Mouse (Mus musculus): ENCODE measurements at regions not wholly inside any gene's neighbourhood (a gene's known extent, or its start where the extent isn't known, plus 50 kb on each side); places are given as distances from the start of the nearest gene placed in this dataset.

- TF ChIP-seq CTCF (IDR thresholded peaks at IDR 0.05; ENCODE audit: extremely low read depth, insufficient read length, insufficient replicate concordance, low read depth, low read length) (no peak), POLR2A (IDR thresholded peaks at IDR 0.05; ENCODE audit: low read depth, low read length) (no peak)
These were observed 161.9 kb upstream of the Irf2bp2 start for GRCm38 (mm10) chr8:126755669-126756068.

Data from small intestine, adult 2 months (tissue).